Mouse (Mus musculus): ENCODE results near the gene Fut8.

Gene Fut8

GRCm38 (mm10) chr12:77237950-77238530, at the start of gene Fut8:
Gene Fut8, plus strand, starts transcription at chr12:77238125.
- peak; percentile 92 for DNase-seq

DNA sequence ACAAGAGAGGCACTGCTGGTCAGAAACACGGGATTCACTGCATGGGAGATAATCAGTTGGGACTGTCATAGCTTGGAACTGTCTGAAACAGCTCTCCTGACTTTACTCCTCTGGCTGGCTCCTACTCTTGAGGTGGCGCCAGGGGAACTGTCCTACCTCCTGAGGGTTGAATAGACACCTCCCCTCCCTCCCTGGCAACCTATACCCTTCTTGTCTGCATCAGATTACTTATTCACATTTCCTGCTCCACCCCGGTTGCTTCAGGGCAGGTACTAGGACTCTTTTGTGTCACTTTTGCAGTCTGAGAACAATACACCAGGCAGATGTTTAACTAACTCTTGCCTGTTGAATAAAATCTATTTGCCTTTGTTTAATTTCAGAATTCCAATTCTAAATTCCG, 48.8 kb upstream of the Fut8 start:
- no peak for DNase-seq

DNA sequence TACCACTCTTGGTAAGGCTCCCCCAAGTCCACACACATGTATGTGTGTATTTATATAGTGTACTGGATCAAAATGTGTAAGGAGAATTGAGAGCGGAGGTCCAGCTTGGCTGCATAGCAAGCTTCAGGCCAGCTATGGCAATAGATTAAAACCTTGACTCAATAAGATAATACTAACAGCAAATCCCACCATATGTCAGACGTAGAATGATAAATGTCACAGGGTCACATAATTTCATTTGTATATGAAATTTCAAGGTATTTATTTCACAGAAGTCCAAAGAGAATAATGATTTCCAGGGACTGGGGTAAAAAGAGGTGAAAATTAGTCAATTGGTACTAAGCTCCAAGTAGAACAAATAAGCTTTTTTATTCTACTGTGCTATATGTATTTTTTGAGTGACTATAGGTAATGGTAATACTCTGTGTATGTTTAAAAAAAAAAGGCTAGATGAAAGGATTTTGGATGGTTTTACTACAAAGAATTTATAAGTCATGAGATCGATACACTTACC, 47.9 kb upstream of the Fut8 start:
- DNase-seq: no peak

GRCm38 (mm10) chr12:77191478-77192271, 46.2 kb upstream of the Fut8 start:
- no peak for DNase-seq

DNA sequence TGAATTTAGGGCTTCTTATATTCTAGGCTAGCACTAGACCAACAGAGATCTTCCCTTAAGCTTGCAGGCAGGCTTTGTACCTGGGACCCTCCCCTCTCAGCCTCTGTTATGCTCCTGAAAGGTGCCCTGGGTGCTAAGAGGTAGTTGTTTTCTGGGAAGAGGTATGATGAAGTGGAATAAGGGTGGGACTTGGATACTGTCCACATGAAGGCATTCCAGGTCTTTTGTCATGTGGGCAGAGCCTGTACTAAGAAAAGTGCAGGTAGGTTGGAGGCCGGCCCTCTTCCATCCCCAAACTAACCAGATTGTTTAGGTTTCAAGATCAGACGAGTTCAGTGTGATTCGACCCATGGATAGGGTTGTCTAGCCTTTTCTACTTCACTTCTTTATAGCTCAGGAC, 45.2 kb upstream of the Fut8 start:
- DNase-seq: no peak

GRCm38 (mm10) chr12:77193225-77193716, 44.7 kb upstream of the Fut8 start:
- no peak for DNase-seq

GRCm38 (mm10) chr12:77195044-77195443, 42.9 kb upstream of the Fut8 start:
- DNase-seq: no peak

- no peak for DNase-seq
Observed at GRCm38 (mm10) chr12:77196529-77197095, 41.3 kb upstream of the Fut8 start.

DNA sequence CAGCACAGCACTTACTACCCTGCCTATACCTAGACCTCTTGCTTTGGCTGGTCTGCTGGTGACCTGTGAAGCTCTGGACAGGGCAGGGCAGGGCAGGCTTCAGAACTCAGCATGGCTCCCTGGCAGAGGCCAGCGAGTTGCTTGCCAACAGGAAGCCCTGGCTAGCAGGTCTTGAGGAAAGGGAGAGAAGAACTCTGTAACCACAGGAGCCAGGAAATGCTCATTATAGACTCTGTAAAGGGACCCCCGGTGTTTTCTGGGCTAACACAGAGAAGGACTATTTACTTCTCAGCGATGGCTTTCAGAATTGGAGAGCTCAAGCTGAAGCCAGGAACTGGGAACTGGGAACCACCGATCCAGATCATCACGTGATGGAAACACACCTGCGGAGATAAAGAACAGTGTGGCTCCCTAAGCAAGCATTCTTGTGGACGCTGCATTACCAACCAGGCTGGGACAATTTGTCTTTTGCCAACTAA, 40.8 kb upstream of the Fut8 start:
- DNase-seq: peak; percentile 3

GRCm38 (mm10) chr12:77198253-77198652, 39.7 kb upstream of the Fut8 start:
- no peak for DNase-seq

DNA sequence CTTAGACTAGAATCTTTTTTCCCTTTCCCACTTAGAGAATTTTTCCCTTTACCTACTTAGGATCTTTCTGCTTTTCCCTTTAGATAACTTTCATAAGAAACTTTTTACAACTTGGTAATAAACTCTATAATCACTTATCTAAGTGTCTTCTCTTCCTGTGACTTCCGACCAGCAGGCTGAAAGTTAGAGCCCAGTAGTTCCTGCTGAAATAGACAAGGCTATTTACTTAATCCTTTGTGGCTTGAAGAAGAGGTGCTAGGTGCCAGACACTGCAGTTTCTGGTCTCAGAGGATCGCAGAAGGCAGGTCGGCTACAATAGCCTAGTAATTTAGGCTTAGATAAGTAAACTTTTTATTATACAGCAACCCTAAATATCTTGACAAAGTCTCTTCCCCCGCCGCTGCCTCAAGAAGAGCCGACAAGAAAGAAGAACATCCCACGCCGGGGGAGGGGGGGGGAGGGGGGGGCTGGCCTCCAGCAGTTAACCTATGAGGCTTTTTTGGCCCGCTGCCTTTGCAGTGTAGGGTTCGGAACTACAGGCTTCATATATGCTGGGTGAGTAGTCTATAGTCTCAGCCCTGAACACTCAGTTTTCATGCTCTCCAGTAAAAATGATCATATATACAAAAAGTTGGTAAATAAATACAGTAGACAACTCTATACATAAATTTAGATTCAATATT, 36.3 kb upstream of the Fut8 start:
- no peak for DNase-seq

DNA sequence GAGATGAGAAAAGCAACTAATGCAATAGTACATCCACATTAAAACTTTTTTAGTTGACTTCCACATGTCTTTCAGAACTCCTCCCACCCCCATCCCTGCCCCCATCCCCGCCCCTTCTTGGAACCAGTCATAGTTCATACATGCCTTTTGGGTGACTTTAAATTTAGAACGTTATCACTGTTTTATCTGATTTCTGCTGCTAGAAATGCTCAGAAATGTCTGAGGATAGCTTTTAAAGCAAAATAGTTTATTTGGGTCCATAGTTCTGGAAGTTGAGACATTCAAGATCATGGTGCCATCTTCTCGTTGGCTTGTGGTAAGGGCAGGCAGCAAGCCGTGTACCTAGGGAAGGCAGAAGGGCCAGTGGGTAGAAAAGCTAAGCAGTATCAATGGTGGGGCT, 34.8 kb upstream of the Fut8 start:
- no peak for DNase-seq

DNA sequence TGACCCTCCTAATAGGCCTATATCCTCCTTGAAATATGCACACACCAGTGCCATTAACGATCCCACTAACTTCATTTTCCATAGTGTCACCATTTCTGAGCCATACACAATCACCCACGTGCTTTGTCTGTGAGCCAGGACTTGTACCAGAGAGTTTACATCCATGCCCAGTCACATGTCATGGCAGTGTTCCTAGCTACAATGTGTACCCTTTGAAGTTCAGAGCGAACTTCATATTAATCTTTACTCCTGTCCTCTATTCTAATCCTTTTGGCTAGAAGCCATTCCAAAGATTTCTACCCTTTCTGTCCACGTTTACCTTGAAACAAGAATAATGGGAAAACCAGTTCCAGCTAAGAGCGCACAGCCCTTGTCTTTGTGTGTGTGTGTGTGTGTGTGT, 31.1 kb upstream of the Fut8 start:
- no peak for DNase-seq

- no peak for DNase-seq
Observed at GRCm38 (mm10) chr12:77208056-77208455, 29.9 kb upstream of the Fut8 start.

GRCm38 (mm10) chr12:77208576-77209180, 29.2 kb upstream of the Fut8 start:
- DNase-seq: no peak

- no peak for DNase-seq
Observed at GRCm38 (mm10) chr12:77211695-77212208, 26.2 kb upstream of the Fut8 start.

GRCm38 (mm10) chr12:77213896-77214564, 23.9 kb upstream of the Fut8 start:
- DNase-seq: no peak

GRCm38 (mm10) chr12:77214565-77214909, 23.4 kb upstream of the Fut8 start:
- DNase-seq: no peak

GRCm38 (mm10) chr12:77216511-77217192, 21.3 kb upstream of the Fut8 start:
- DNase-seq: no peak

DNA sequence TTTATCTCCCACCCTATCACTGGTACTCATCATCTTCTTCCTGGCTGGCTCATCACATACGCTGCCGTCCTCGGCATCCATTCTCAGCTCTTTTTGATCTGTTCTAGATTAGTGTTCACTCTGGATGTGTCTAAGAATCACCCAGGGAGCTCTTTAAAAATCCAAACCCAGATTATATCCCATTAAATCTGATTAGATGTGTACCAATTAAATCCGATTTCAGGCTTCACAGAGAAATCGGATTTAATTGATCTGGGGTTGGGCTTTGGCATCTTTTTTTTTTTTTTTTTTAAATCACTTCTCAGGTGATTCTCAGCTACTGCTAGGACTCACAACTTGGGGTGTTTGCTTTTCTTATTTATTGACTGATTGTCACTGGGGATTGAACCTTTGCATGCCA, 17.3 kb upstream of the Fut8 start:
- DNase-seq: no peak

- no peak for DNase-seq
Observed at GRCm38 (mm10) chr12:77222272-77222874, 15.6 kb upstream of the Fut8 start.

Data from layer of hippocampus, adult 9-11 months (tissue).